Mouse (Mus musculus) CH12.LX (cell line): ENCODE data around the gene Stk24. TPM values are rescaled to one million over a fixed set of nuclear protein-coding genes. Genes with fewer than 3 reads are reported as not detected.

Experiments used
- DNase-seq: peaks from one replicate; pipeline ENCODE4 v3.0.0-alpha.2; 2013; ENCODE audit errors: extremely low read depth
- H3K27ac ChIP-seq: 2 replicates; pipeline ENCODE4 v1.5.1; 2012; ENCODE audit warnings: low read depth, mild to moderate bottlenecking, control low read depth, moderate library complexity; ENCODE audit not compliant: insufficient read depth
- H3K27me3 ChIP-seq: replicated peaks from 2 replicates; pipeline ENCODE3; 2012; ENCODE audit warnings: inconsistent platforms
- H3K36me3 ChIP-seq, 2 experiments: replicated peaks in 1 of 2; 2 replicates each; pipeline versions ENCODE3 to v1.6.1; 2012; ENCODE audit warnings: inconsistent platforms in 1 of 2, low read length in 1 of 2, mild to moderate bottlenecking in 1 of 2, mixed read lengths in 1 of 2, moderate library complexity in 1 of 2; ENCODE audit not compliant: control insufficient read depth in 1 of 2, insufficient read depth in 1 of 2
- H3K4me1 ChIP-seq, 2 experiments: 2 replicates each; pipeline ENCODE4 v1.6.1; 2012; ENCODE audit warnings: inconsistent platforms in 1 of 2, moderate library complexity in 1 of 2; ENCODE audit not compliant: insufficient read depth in 2 of 2, control insufficient read depth in 1 of 2
- H3K4me2 ChIP-seq: 2 replicates; pipeline ENCODE4 v1.6.1; 2012; ENCODE audit warnings: low read depth, mild to moderate bottlenecking, control low read depth; ENCODE audit not compliant: poor library complexity, insufficient read depth, severe bottlenecking
- H3K4me3 ChIP-seq, 3 experiments: fragments of 150-350 bp in 1 of 3; sonication (generic) in 1 of 3; replicated peaks in 1 of 3; 2 replicates each; pipeline versions ENCODE3 to v1.5.1; 2011 to 2012; ENCODE audit warnings: low read depth in 2 of 3, low read length in 2 of 3, mild to moderate bottlenecking in 2 of 3, moderate library complexity in 2 of 3, control low read depth in 1 of 3, improper control_type of control experiment in 1 of 3, inconsistent platforms in 1 of 3, mixed read lengths in 1 of 3; ENCODE audit not compliant: poor library complexity in 1 of 3
- H3K79me2 ChIP-seq: replicated peaks from 2 replicates; pipeline ENCODE4 v1.6.1; 2012; ENCODE audit warnings: mild to moderate bottlenecking, moderate library complexity; ENCODE audit not compliant: control insufficient read depth, poor library complexity, insufficient read depth, severe bottlenecking; ENCODE audit errors: extremely low read depth
- H3K9ac ChIP-seq: 2 replicates; pipeline ENCODE4 v1.6.1; 2012; ENCODE audit warnings: low read depth, mild to moderate bottlenecking, control low read depth, moderate library complexity; ENCODE audit not compliant: insufficient read depth
- H3K9me3 ChIP-seq: replicated peaks from 2 replicates; pipeline ENCODE3; 2012; ENCODE audit warnings: low read length, inconsistent platforms, mixed read lengths
- BHLHE40 ChIP-seq: IDR thresholded peaks from 2 replicates; pipeline ENCODE4 v1.6.1; 2011; ENCODE audit warnings: mild to moderate bottlenecking, low read depth, low read length, improper control_type of control experiment
- CHD1 ChIP-seq: IDR thresholded peaks from 2 replicates; pipeline ENCODE4 v1.6.1; 2012; ENCODE audit warnings: low read depth, low read length, improper control_type of control experiment, inconsistent platforms
- CHD2 ChIP-seq: IDR thresholded peaks from 2 replicates; pipeline ENCODE4 v1.6.1; 2011; ENCODE audit warnings: low read length, improper control_type of control experiment
- CTCF ChIP-seq, 2 experiments: IDR thresholded peaks in 1 of 2; conservative IDR thresholded peaks in 1 of 2; 2 replicates each; pipeline ENCODE4 v1.5.1; 2011 to 2012; ENCODE audit warnings: low read depth in 2 of 2, low read length in 2 of 2, improper control_type of control experiment in 1 of 2, inconsistent platforms in 1 of 2, mild to moderate bottlenecking in 1 of 2, moderate library complexity in 1 of 2
- E2F4 ChIP-seq: IDR thresholded peaks from 2 replicates; pipeline ENCODE4 v1.6.1; 2011; ENCODE audit warnings: low read depth, low read length, improper control_type of control experiment; ENCODE audit not compliant: insufficient replicate concordance
- ELF1 ChIP-seq: IDR thresholded peaks from 2 replicates; pipeline ENCODE4 v1.6.1; 2014; ENCODE audit warnings: low read depth, mild to moderate bottlenecking, inconsistent platforms, low read length, improper control_type of control experiment
- ETS1 ChIP-seq: conservative IDR thresholded peaks from 2 replicates; pipeline ENCODE4 v1.6.1; 2012; ENCODE audit warnings: low read depth, mild to moderate bottlenecking, inconsistent platforms, low read length, improper control_type of control experiment, moderate library complexity
- HCFC1 ChIP-seq: IDR thresholded peaks from 2 replicates; pipeline ENCODE4 v1.6.1; 2012; ENCODE audit warnings: low read depth, mild to moderate bottlenecking, inconsistent platforms, low read length, improper control_type of control experiment
- JUN ChIP-seq: IDR thresholded peaks from 2 replicates; pipeline ENCODE4 v1.6.1; 2011; ENCODE audit warnings: low read depth, mild to moderate bottlenecking, low read length, improper control_type of control experiment, moderate library complexity; ENCODE audit not compliant: insufficient read depth
- JUND ChIP-seq: conservative IDR thresholded peaks from 2 replicates; pipeline ENCODE4 v1.6.1; 2011; ENCODE audit warnings: low read depth, low read length, improper control_type of control experiment
- MAFK ChIP-seq: IDR thresholded peaks from 2 replicates; pipeline ENCODE4 v1.6.1; 2011; ENCODE audit warnings: low read length, improper control_type of control experiment; ENCODE audit not compliant: insufficient replicate concordance
- MAX ChIP-seq: IDR thresholded peaks from 2 replicates; pipeline ENCODE4 v1.6.1; 2011; ENCODE audit warnings: low read length, improper control_type of control experiment
- MEF2A ChIP-seq: IDR thresholded peaks from 2 replicates; pipeline ENCODE4 v1.6.1; 2014; ENCODE audit warnings: low read depth, mild to moderate bottlenecking, inconsistent platforms, low read length, improper control_type of control experiment, borderline replicate concordance
- MYC ChIP-seq: IDR thresholded peaks from 2 replicates; pipeline ENCODE4 v1.6.1; 2011; ENCODE audit warnings: low read depth, mild to moderate bottlenecking, improper control_type of control experiment, low read length
- NELFE ChIP-seq: IDR thresholded peaks from 2 replicates; pipeline ENCODE4 v1.6.1; 2011; ENCODE audit warnings: low read depth, low read length, improper control_type of control experiment
- NRF1 ChIP-seq: IDR thresholded peaks from 2 replicates; pipeline ENCODE4 v1.6.1; 2014; ENCODE audit warnings: low read depth, mild to moderate bottlenecking, inconsistent platforms, low read length, improper control_type of control experiment, moderate library complexity
- PAX5 ChIP-seq: IDR thresholded peaks from 2 replicates; pipeline ENCODE4 v1.6.1; 2012; ENCODE audit warnings: low read length, inconsistent platforms, mixed read lengths
- POLR2A ChIP-seq: IDR thresholded peaks from 2 replicates; pipeline ENCODE4 v1.6.1; 2011; ENCODE audit warnings: low read depth, mild to moderate bottlenecking, improper control_type of control experiment, low read length
- RCOR1 ChIP-seq: conservative IDR thresholded peaks from 2 replicates; pipeline ENCODE4 v1.6.1; 2012; ENCODE audit warnings: low read depth, mild to moderate bottlenecking, inconsistent platforms, low read length, improper control_type of control experiment
- SIN3A ChIP-seq: IDR thresholded peaks from 2 replicates; pipeline ENCODE4 v1.6.1; 2012; ENCODE audit warnings: low read length, improper control_type of control experiment, inconsistent platforms
- SMC3 ChIP-seq: IDR thresholded peaks from 2 replicates; pipeline ENCODE4 v1.6.1; 2011; ENCODE audit warnings: low read depth, low read length, improper control_type of control experiment
- TBP ChIP-seq: conservative IDR thresholded peaks from 2 replicates; pipeline ENCODE4 v1.6.1; 2011; ENCODE audit warnings: low read depth, low read length, improper control_type of control experiment
- UBTF ChIP-seq: IDR thresholded peaks from 2 replicates; pipeline ENCODE4 v1.6.1; 2012; ENCODE audit warnings: low read depth, mild to moderate bottlenecking, inconsistent platforms, low read length, improper control_type of control experiment, moderate library complexity
- USF1 ChIP-seq: IDR thresholded peaks from 2 replicates; pipeline ENCODE4 v1.6.1; 2014; ENCODE audit warnings: low read depth, mild to moderate bottlenecking, inconsistent platforms, low read length, improper control_type of control experiment
- USF2 ChIP-seq: conservative IDR thresholded peaks from 2 replicates; pipeline ENCODE4 v1.6.1; 2011; ENCODE audit warnings: low read depth, low read length, improper control_type of control experiment
- ZKSCAN1 ChIP-seq: IDR thresholded peaks from 2 replicates; pipeline ENCODE4 v1.6.1; 2012; ENCODE audit warnings: low read depth, inconsistent platforms, low read length, improper control_type of control experiment, borderline replicate concordance
- ZMIZ1 ChIP-seq: IDR thresholded peaks from 2 replicates; pipeline ENCODE4 v1.6.1; 2012; ENCODE audit warnings: low read depth, mild to moderate bottlenecking, inconsistent platforms, low read length, improper control_type of control experiment
- ZNF384 ChIP-seq: IDR thresholded peaks from 2 replicates; pipeline ENCODE4 v1.6.1; 2012; ENCODE audit warnings: low read depth, low read length, improper control_type of control experiment, inconsistent platforms
- dilution Hi-C: fragments of 300-500 bp; cut with MboI; formaldehyde crosslinking; loops from 2 replicates; pipeline ENCODE4 v1.14.3; 2020; ENCODE audit warnings: low sequenced_read_pairs; ENCODE audit not compliant: extremely low pct_unique_long_range_greater_than_20kb, extremely low pct_ligation_motif_present
- in situ Hi-C: fragments of 300-500 bp; cut with MboI; formaldehyde crosslinking; loops from 3 replicates; pipeline ENCODE4 v1.14.3; 2019; ENCODE audit warnings: low sequenced_read_pairs, low pct_ligation_motif_present, low pct_unique_long_range_greater_than_20kb, mixed read lengths
- polyA plus RNA-seq: library from polyadenylated mRNA; unstranded; fragments of >175 nt; gene quantifications from 2 replicates; pipeline ENCODE4 v1.2.1, GENCODE M21; 2012; ENCODE audit warnings: low read depth; ENCODE audit not compliant: insufficient read length
- total RNA-seq, 2 experiments: library from RNA; depleted of rRNA; stranded (reverse); fragments of 300-350 nt in 1 of 2; fragments of >200 nt in 1 of 2; gene quantifications; 2 replicates each; pipeline ENCODE4 v1.2.3; 2012 to 2014

The Stk24 gene
- total and polyA plus RNA-seq, 3 experiments: 35.5 to 96.7 (median 52.7) TPM

DNA sequence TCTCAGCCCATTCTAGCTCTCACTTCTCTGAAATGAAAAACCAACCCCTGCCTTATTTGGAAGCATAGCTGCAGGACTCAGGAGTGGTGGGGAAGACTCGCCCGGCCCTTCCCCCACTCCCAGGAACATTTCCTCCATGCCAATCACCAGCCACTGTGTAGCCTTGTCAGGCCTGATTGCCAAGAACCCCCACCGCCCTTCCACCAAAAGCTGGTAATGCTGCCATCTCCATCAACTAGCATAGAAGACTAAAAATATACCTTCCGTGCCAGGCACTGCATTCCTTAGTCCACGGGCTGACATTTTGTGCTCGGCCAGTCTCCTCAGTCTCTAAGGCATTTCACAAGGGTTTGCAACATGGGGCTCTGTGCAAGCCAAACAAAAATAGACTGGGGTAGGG is 109.3 kb downstream of the Stk24 start:
- Histone ChIP-seq H3K27ac (no peak overlapping the region), H3K36me3 (peaks cover 23 to 87% of the 10 kb centered on the region in 2 experiments), H3K4me3 (no peak overlapping the region), H3K27me3 (no peaks in the 10 kb centered on the region), H3K79me2 (no peaks in the 10 kb centered on the region), H3K9ac (no peak overlapping the region), H3K4me2 (no peak overlapping the region), H3K4me1 (peaks cover 0 to 2% of the 10 kb centered on the region in 2 experiments; a peak in 1 of 4 replicates), H3K9me3 (no peaks in the 10 kb centered on the region)
- dilution Hi-C loops (no loop called here), in situ Hi-C loops (loop anchor here (5.0 kb wide), 2 partner anchors 182 to 307 kb away; no protein-coding TSS in a partner anchor)
- no peak for TF ChIP-seq CHD1
- no peak for TF ChIP-seq JUND
- no peak for TF ChIP-seq POLR2A
- TF ChIP-seq PAX5: no peak
- no peak for TF ChIP-seq UBTF
- TF ChIP-seq ZNF384: no peak
- no peak for TF ChIP-seq CHD2
- TF ChIP-seq USF1: no peak
- no peak for TF ChIP-seq USF2
- TF ChIP-seq MYC: no peak
- TF ChIP-seq TBP: no peak
- no peak for TF ChIP-seq JUN
- TF ChIP-seq MAX: no peak
- TF ChIP-seq ETS1: no peak
- DNase-seq: no peak

DNA sequence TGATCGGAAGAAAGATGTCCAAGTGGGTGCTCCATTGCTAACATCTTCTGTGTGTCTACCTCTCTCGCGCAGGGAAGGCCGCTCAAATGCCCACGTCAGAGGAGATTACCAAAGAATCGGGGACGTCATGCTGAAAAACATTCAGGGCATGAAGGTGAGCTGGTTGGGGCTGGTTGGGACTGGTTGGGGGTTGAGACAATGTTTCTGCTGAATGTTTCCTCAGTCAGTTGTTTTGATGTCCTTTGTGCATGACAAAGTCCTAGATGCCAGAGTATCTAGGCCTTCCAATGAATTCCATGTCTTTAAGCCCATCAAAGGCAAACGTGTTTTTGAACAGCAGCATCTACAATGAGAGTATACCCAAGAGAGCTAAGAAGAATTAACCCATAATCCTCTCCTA is 112.0 kb downstream of the Stk24 start:
- no peaks in the 10 kb centered on the region for H3K27me3 ChIP-seq
- TF ChIP-seq HCFC1 (no peak), RCOR1 (no peak), SMC3 (no peak), CTCF (conservative IDR thresholded peaks at IDR 0.05 in 1 of 2, IDR thresholded peaks at IDR 0.05 in 1 of 2; ENCODE audit: low read depth in 2 of 2, low read length in 2 of 2) (no peak), MAFK (no peak), USF2 (no peak), ZKSCAN1 (no peak), ELF1 (no peak), BHLHE40 (no peak), MYC (no peak), E2F4 (no peak), NELFE (no peak), UBTF (no peak), SIN3A (no peak), NRF1 (no peak), ZMIZ1 (no peak), MEF2A (no peak)
- H3K79me2 ChIP-seq: no peaks in the 10 kb centered on the region
- peaks cover 6 to 77% of the 10 kb centered on the region in 2 experiments for H3K36me3 ChIP-seq
- no peak overlapping the region for H3K4me3 ChIP-seq
- H3K4me1 ChIP-seq: peaks cover 0 to 29% of the 10 kb centered on the region in 2 experiments; a peak in 2 of 4 replicates
- no peak overlapping the region for H3K4me2 ChIP-seq
- no peak overlapping the region for H3K9ac ChIP-seq
- in situ Hi-C loops: no loop called here
- no peak overlapping the region for H3K27ac ChIP-seq
- dilution Hi-C loops: no loop called here
- no peak for DNase-seq
- no peaks in the 10 kb centered on the region for H3K9me3 ChIP-seq
